Mouse (Mus musculus) neural tube, embryonic 14.5 days (tissue): Measurements from ENCODE around the gene Ajap1. TPM values are rescaled to one million over a fixed set of nuclear protein-coding genes. Genes with fewer than 3 reads are reported as not detected.

Source experiments
- ATAC-seq: fragments of 200-750 bp; cut with Nextera tagmentation; 2 replicates; pipeline ENCODE4 v1.8.0; 2017; ENCODE audit warnings: low read depth, mild to moderate bottlenecking, moderate TSS enrichment, moderate library complexity
- H3K27ac ChIP-seq: fragments of 300-500 bp; sonication (generic); 2 replicates; pipeline ENCODE4 v1.5.1; 2014; ENCODE audit warnings: low read depth, mild to moderate bottlenecking, control low read depth, low read length, moderate library complexity, mixed read lengths
- H3K27me3 ChIP-seq: fragments of 300-500 bp; sonication (generic); 2 replicates; pipeline ENCODE4 v1.6.1; 2014; ENCODE audit warnings: low read length; ENCODE audit not compliant: control insufficient read depth, insufficient read depth
- H3K36me3 ChIP-seq: fragments of 300-500 bp; sonication (generic); 2 replicates; pipeline ENCODE4 v1.6.1; 2014; ENCODE audit warnings: low read length, mixed read lengths; ENCODE audit not compliant: control insufficient read depth, insufficient read depth
- H3K4me1 ChIP-seq: fragments of 300-500 bp; sonication (generic); 2 replicates; pipeline ENCODE4 v1.6.1; 2014; ENCODE audit warnings: low read length; ENCODE audit not compliant: control insufficient read depth, insufficient read depth
- H3K4me2 ChIP-seq: fragments of 300-500 bp; sonication (generic); 2 replicates; pipeline ENCODE4 v1.6.1; 2014; ENCODE audit warnings: mild to moderate bottlenecking, low read depth, low read length, control low read depth
- H3K4me3 ChIP-seq: fragments of 300-500 bp; sonication (generic); 2 replicates; pipeline ENCODE4 v1.5.1; 2014; ENCODE audit warnings: low read depth, low read length, control low read depth, mixed read lengths
- H3K9ac ChIP-seq: fragments of 300-500 bp; sonication (generic); replicated peaks from 2 replicates; pipeline ENCODE4 v1.6.1; 2014; ENCODE audit warnings: low read depth, mild to moderate bottlenecking, control low read depth, low read length, mixed read lengths
- H3K9me3 ChIP-seq: fragments of 300-500 bp; sonication (generic); 2 replicates; pipeline ENCODE4 v1.6.1; 2016; ENCODE audit warnings: low read length; ENCODE audit not compliant: control insufficient read depth
- WGBS: fragments of 180-500 bp; shearing (Covaris S2); extraction: QIAGEN DNeasy Blood & Tissue Kit; methylation state at CpG from one replicate; pipeline ENCODE4 v1.1.7; 2014; 5-methylcytosine and 5-hydroxymethylcytosine counted together
- polyA plus RNA-seq: library from polyadenylated mRNA; unstranded; fragments of >200 nt; fragmentation: Nextera tagmentation; extraction: Ambion mirVana; gene quantifications from 2 replicates; pipeline ENCODE4 v1.2.1, GENCODE M21; 2014

Gene Ajap1
- polyA plus RNA-seq, 1 experiment from 2014 or later = 30.6 TPM

- no peaks in the 10 kb centered on the region for H3K27me3 ChIP-seq
- H3K36me3 ChIP-seq = no peaks in the 10 kb centered on the region
- WGBS = 46% methylated on average over 9 of the region's 9 CpGs
- no peak overlapping the region for H3K4me3 ChIP-seq
- no peak overlapping the region for H3K27ac ChIP-seq
- H3K4me2 ChIP-seq = no peak overlapping the region
- no peaks in the 10 kb centered on the region for H3K9me3 ChIP-seq
- H3K9ac ChIP-seq = no peak overlapping the region
- no peak for ATAC-seq
- H3K4me1 ChIP-seq = no peaks in the 10 kb centered on the region
Observed at GRCm38 (mm10) chr4:153492444-153492843, 9.8 kb upstream of the Ajap1 start.

- Histone ChIP-seq H3K9ac (no peak overlapping the region), H3K27me3 (no peaks in the 10 kb centered on the region), H3K4me2 (no peak overlapping the region), H3K27ac (no peak overlapping the region), H3K36me3 (no peaks in the 10 kb centered on the region), H3K4me1 (peaks cover 6% of the 10 kb centered on the region), H3K9me3 (no peaks in the 10 kb centered on the region), H3K4me3 (no peak overlapping the region)
- ATAC-seq = no peak
- WGBS = 54% methylated on average over 8 of the region's 8 CpGs
Observed at GRCm38 (mm10) chr4:153489116-153489515, 6.5 kb upstream of the Ajap1 start.

- Histone ChIP-seq H3K4me2 (no peak overlapping the region), H3K27ac (no peak overlapping the region), H3K9ac (no peak overlapping the region), H3K4me3 (no peak overlapping the region), H3K9me3 (no peaks in the 10 kb centered on the region), H3K4me1 (peaks cover 13% of the 10 kb centered on the region), H3K36me3 (no peaks in the 10 kb centered on the region), H3K27me3 (no peaks in the 10 kb centered on the region)
- WGBS = 22% methylated on average over 4 of the region's 4 CpGs
- ATAC-seq = no peak
Observed at GRCm38 (mm10) chr4:153485913-153486312, 3.3 kb upstream of the Ajap1 start.

GRCm38 (mm10) chr4:153484392-153484791 is 1.8 kb upstream of the Ajap1 start:
- under 1% methylated on average over 7 of the region's 7 CpGs for WGBS
- H3K36me3 ChIP-seq = no peaks in the 10 kb centered on the region
- peak overlapping the region; percentile 2; the same call in 1 of the 2 replicates for H3K4me3 ChIP-seq
- H3K27ac ChIP-seq = no peak overlapping the region; the same call in 1 of the 2 replicates
- H3K4me1 ChIP-seq = peaks cover 17% of the 10 kb centered on the region
- peak overlapping the region; percentile 75 for H3K4me2 ChIP-seq
- no peak overlapping the region for H3K9ac ChIP-seq
- no peak for ATAC-seq
- H3K27me3 ChIP-seq = no peaks in the 10 kb centered on the region
- no peaks in the 10 kb centered on the region for H3K9me3 ChIP-seq

GRCm38 (mm10) chr4:153481361-153482234 is 1.0 kb downstream of the Ajap1 start:
- no peaks in the 10 kb centered on the region for H3K9me3 ChIP-seq
- ATAC-seq = no peak
- peak overlapping the region; percentile 95 for H3K9ac ChIP-seq
- WGBS = under 1% methylated on average over 61 of the region's 71 CpGs
- no peaks in the 10 kb centered on the region for H3K27me3 ChIP-seq
- peaks cover 38% of the 10 kb centered on the region for H3K4me1 ChIP-seq
- H3K27ac ChIP-seq = peak overlapping the region; percentile 94
- peak overlapping the region; percentile 84 for H3K4me3 ChIP-seq
- no peaks in the 10 kb centered on the region for H3K36me3 ChIP-seq
- H3K4me2 ChIP-seq = peak overlapping the region; percentile 75

- Histone ChIP-seq H3K4me1 (peaks cover 36% of the 10 kb centered on the region), H3K27ac (peak overlapping the region; percentile 94), H3K36me3 (no peaks in the 10 kb centered on the region), H3K9ac (peak overlapping the region; percentile 95), H3K9me3 (no peaks in the 10 kb centered on the region), H3K4me2 (peak overlapping the region; percentile 75), H3K4me3 (peak overlapping the region; percentile 84), H3K27me3 (no peaks in the 10 kb centered on the region)
- peak; percentile 41 for ATAC-seq
- 2% methylated on average over 19 of the region's 19 CpGs for WGBS
Observed at GRCm38 (mm10) chr4:153480551-153481262, 1.9 kb downstream of the Ajap1 start.

GRCm38 (mm10) chr4:153479144-153479543 is 3.5 kb downstream of the Ajap1 start:
- H3K9ac ChIP-seq = peak overlapping the region; percentile 95

GRCm38 (mm10) chr4:153473480-153474252 is 8.9 kb downstream of the Ajap1 start:
- WGBS = 81% methylated on average over 4 of the region's 4 CpGs
- no peaks in the 10 kb centered on the region for H3K9me3 ChIP-seq

More at GRCm38 (mm10) chr4:153479144-153479543, 3.5 kb downstream of the Ajap1 start:
- peaks cover 38% of the 10 kb centered on the region for H3K4me1 ChIP-seq
- peak overlapping the region; percentile 75 for H3K4me2 ChIP-seq
- no peak for ATAC-seq
- H3K27me3 ChIP-seq = no peaks in the 10 kb centered on the region
- H3K9me3 ChIP-seq = no peaks in the 10 kb centered on the region
- H3K4me3 ChIP-seq = peak overlapping the region; percentile 84
- H3K27ac ChIP-seq = peak overlapping the region; percentile 94
- WGBS = 8% methylated on average over 8 of the region's 8 CpGs
- H3K36me3 ChIP-seq = no peaks in the 10 kb centered on the region

More at GRCm38 (mm10) chr4:153473480-153474252, 8.9 kb downstream of the Ajap1 start:
- H3K4me1 ChIP-seq = peaks cover 23% of the 10 kb centered on the region
- H3K27me3 ChIP-seq = no peaks in the 10 kb centered on the region
- H3K4me2 ChIP-seq = no peak overlapping the region
- no peak for ATAC-seq
- no peak overlapping the region for H3K9ac ChIP-seq
- H3K27ac ChIP-seq = no peak overlapping the region
- no peak overlapping the region for H3K4me3 ChIP-seq
- peaks cover 12% of the 10 kb centered on the region; the same call in 1 of the 2 replicates for H3K36me3 ChIP-seq
